In the genomic region with DNA sequence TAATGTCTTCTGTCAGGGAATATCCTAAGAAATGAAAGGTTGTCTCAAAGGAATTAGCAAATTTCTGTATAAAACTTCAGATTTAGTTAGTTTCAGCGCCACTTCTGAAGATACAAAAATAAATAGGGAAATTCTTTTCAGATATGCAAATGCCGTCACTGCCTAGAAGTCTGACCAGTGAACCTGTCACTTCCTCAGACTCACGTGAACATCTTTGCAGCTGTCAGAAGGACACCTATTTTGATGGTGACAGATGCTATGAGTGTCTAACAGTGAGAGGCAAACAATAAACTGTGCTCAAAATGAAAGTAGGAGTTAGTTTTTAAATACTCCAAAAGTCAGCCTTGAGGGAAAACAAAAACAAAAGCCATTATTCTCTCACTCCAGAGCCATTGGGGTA, we compare ENCODE assay signal across 32 mouse cellular contexts.
"Had no signal": no experiment of that assay in that cellular context is flagged by ENCODE, and none has a peak within 500 bp of the region (broad histone marks: within the 10 kb centered on the region; RNA-seq: fewer than 3 reads in every experiment).

No protein-coding gene starts in this region.

- DNase-seq: left cerebral cortex, postnatal 4 days; liver; liver, embryonic 13.5 days; liver, postnatal 0 days; lung, adult 18-20 months; lung, adult 2 months; lung, embryonic 14.5 days; lung, postnatal 10 days; lung, postnatal 14 days; lung, postnatal 36 days; lung, postnatal 4 days; midbrain, embryonic 14.5 days had no signal

- H3K9me3 ChIP-seq: limb, embryonic 10.5 days; limb, embryonic 12.5 days; limb, embryonic 13.5 days; limb, embryonic 15.5 days; liver, embryonic 12.5 days; liver, embryonic 13.5 days; liver, embryonic 15.5 days; lung, embryonic 15.5 days; megakaryocyte, embryonic 14.5 days; midbrain, embryonic 10.5 days; midbrain, embryonic 12.5 days; midbrain, embryonic 13.5 days; midbrain, embryonic 15.5 days had no signal

- H3K36me3 ChIP-seq: limb, embryonic 10.5 days; limb, embryonic 12.5 days; limb, embryonic 13.5 days; limb, embryonic 15.5 days; liver, embryonic 12.5 days; liver, embryonic 13.5 days; liver, embryonic 15.5 days; lung, embryonic 15.5 days; midbrain, embryonic 10.5 days; midbrain, embryonic 12.5 days; midbrain, embryonic 13.5 days; midbrain, embryonic 15.5 days had no signal

- H3K4me3 ChIP-seq: left cerebral cortex, adult 2 months; limb, embryonic 10.5 days; limb, embryonic 12.5 days; limb, embryonic 13.5 days; limb, embryonic 15.5 days; liver, embryonic 12.5 days; liver, embryonic 13.5 days; liver, embryonic 15.5 days; lung, embryonic 15.5 days; megakaryocyte, embryonic 14.5 days; midbrain, embryonic 10.5 days; midbrain, embryonic 12.5 days; midbrain, embryonic 13.5 days; midbrain, embryonic 15.5 days; myocyte had no signal

- H3K4me1 ChIP-seq: limb, embryonic 15.5 days; liver, embryonic 12.5 days; liver, embryonic 13.5 days; liver, embryonic 15.5 days; lung, embryonic 15.5 days; megakaryocyte, embryonic 14.5 days; midbrain, embryonic 10.5 days; midbrain, embryonic 12.5 days; midbrain, embryonic 13.5 days; midbrain, embryonic 15.5 days had no signal

- H3K9ac ChIP-seq: limb, embryonic 12.5 days; limb, embryonic 13.5 days; limb, embryonic 15.5 days; liver, embryonic 12.5 days; liver, embryonic 13.5 days; liver, embryonic 14.5 days; liver, embryonic 15.5 days; liver, postnatal 0 days; lung, embryonic 14.5 days; lung, embryonic 15.5 days; midbrain, embryonic 12.5 days; midbrain, embryonic 13.5 days; midbrain, embryonic 15.5 days had no signal

- H3K4me2 ChIP-seq: limb, embryonic 12.5 days; limb, embryonic 13.5 days; limb, embryonic 15.5 days; liver, embryonic 11.5 days; liver, embryonic 12.5 days; liver, embryonic 13.5 days; liver, embryonic 15.5 days; lung, embryonic 14.5 days; lung, embryonic 15.5 days; midbrain, embryonic 11.5 days; midbrain, embryonic 12.5 days; midbrain, embryonic 13.5 days; midbrain, embryonic 15.5 days had no signal

- ATAC-seq: liver, embryonic 12.5 days; liver, postnatal 0 days; lung, postnatal 0 days; midbrain, embryonic 13.5 days; midbrain, embryonic 15.5 days; midbrain, embryonic 16.5 days had no signal

- H3K27me3 ChIP-seq: limb, embryonic 12.5 days; limb, embryonic 13.5 days; limb, embryonic 15.5 days; liver, embryonic 12.5 days; liver, embryonic 13.5 days; liver, embryonic 15.5 days; lung, embryonic 15.5 days; midbrain, embryonic 12.5 days; midbrain, embryonic 13.5 days; midbrain, embryonic 15.5 days had no signal

- H3K27ac ChIP-seq: left cerebral cortex, adult 2 months; limb, embryonic 10.5 days; limb, embryonic 12.5 days; limb, embryonic 13.5 days; limb, embryonic 15.5 days; liver, embryonic 12.5 days; liver, embryonic 13.5 days; liver, embryonic 14.5 days; liver, embryonic 15.5 days; lung, embryonic 15.5 days; macrophage; midbrain, embryonic 10.5 days; midbrain, embryonic 12.5 days; midbrain, embryonic 13.5 days; midbrain, embryonic 15.5 days had no signal
